Mouse (Mus musculus) heart, embryonic 14.5 days (tissue): ENCODE data around the gene Rph3al. TPM values are rescaled to one million over a fixed set of nuclear protein-coding genes. Genes with fewer than 3 reads are reported as not detected.
A peak's percentile ranks its signal among the peaks of the same experiment; 100 is the strongest.

Experiments used
- ATAC-seq: fragments of 200-750 bp; cut with Nextera tagmentation; 2 replicates; pipeline ENCODE4 v1.8.0; 2017; ENCODE audit warnings: low read depth, moderate TSS enrichment; ENCODE audit not compliant: insufficient number of reproducible peaks, insufficient read depth, low FRiP score
- H3K27ac ChIP-seq, 2 experiments: fragments of 200-500 bp in 1 of 2; fragments of 300-500 bp in 1 of 2; sonication (generic) in 1 of 2; replicated peaks in 1 of 2; 2 replicates each; pipeline ENCODE4 v1.5.1; 2012 to 2014; ENCODE audit warnings: low read depth in 2 of 2, low read length in 2 of 2, control low read depth in 1 of 2, mild to moderate bottlenecking in 1 of 2, mixed read lengths in 1 of 2; ENCODE audit not compliant: control insufficient read depth in 1 of 2, insufficient read depth in 1 of 2
- H3K27me3 ChIP-seq: fragments of 300-500 bp; sonication (generic); 2 replicates; pipeline ENCODE4 v1.6.1; 2014; ENCODE audit warnings: mild to moderate bottlenecking, low read length, control low read depth; ENCODE audit not compliant: control insufficient read depth, insufficient read depth
- H3K36me3 ChIP-seq: fragments of 300-500 bp; sonication (generic); 2 replicates; pipeline ENCODE4 v1.6.1; 2014; ENCODE audit warnings: mild to moderate bottlenecking, control low read depth, low read length, mixed read lengths; ENCODE audit not compliant: control insufficient read depth, insufficient read depth
- H3K4me1 ChIP-seq, 2 experiments: fragments of 200-500 bp in 1 of 2; fragments of 300-500 bp in 1 of 2; sonication (generic) in 1 of 2; 2 replicates each; pipeline ENCODE4 v1.6.1; 2012 to 2014; ENCODE audit warnings: low read length in 2 of 2, control low read depth in 1 of 2, mixed read lengths in 1 of 2; ENCODE audit not compliant: control insufficient read depth in 2 of 2, insufficient read depth in 2 of 2
- H3K4me2 ChIP-seq: fragments of 300-500 bp; sonication (generic); 2 replicates; pipeline ENCODE4 v1.6.1; 2014; ENCODE audit warnings: mild to moderate bottlenecking, low read length
- H3K4me3 ChIP-seq, 2 experiments: fragments of 200-500 bp in 1 of 2; fragments of 300-500 bp in 1 of 2; sonication (generic) in 1 of 2; 2 replicates each; pipeline ENCODE4 v1.5.1; 2012 to 2014; ENCODE audit warnings: low read length in 2 of 2, mild to moderate bottlenecking in 2 of 2, control low read depth in 1 of 2, low read depth in 1 of 2, moderate library complexity in 1 of 2; ENCODE audit not compliant: control insufficient read depth in 1 of 2, insufficient read depth in 1 of 2
- H3K9ac ChIP-seq: fragments of 300-500 bp; sonication (generic); 2 replicates; pipeline ENCODE4 v1.6.1; 2014; ENCODE audit warnings: mild to moderate bottlenecking, low read length
- H3K9me3 ChIP-seq: fragments of 300-500 bp; sonication (generic); 2 replicates; pipeline ENCODE4 v1.6.1; 2016; ENCODE audit warnings: low read length, control low read depth; ENCODE audit not compliant: control insufficient read depth
- WGBS: fragments of 180-500 bp; shearing (Covaris S2); extraction: QIAGEN DNeasy Blood & Tissue Kit; methylation state at CpG from one replicate; pipeline ENCODE4 v1.1.7; 2014; 5-methylcytosine and 5-hydroxymethylcytosine counted together
- polyA plus RNA-seq: library from polyadenylated mRNA; unstranded; fragments of >200 nt; fragmentation: Nextera tagmentation; extraction: Ambion mirVana; gene quantifications from 2 replicates; pipeline ENCODE4 v1.2.1, GENCODE M21; 2014

Rph3al gene
- polyA plus RNA-seq, 1 experiment from 2014 or later: 7.3 TPM

GRCm38 (mm10) chr11:75948789-75949188 lies 10.6 kb upstream of the Rph3al start:
- H3K4me1 ChIP-seq: peaks cover 22 to 29% of the 10 kb centered on the region in 2 experiments
- no peaks in the 10 kb centered on the region for H3K9me3 ChIP-seq
- no peak overlapping the region for H3K4me3 ChIP-seq
- 15% methylated on average over 3 of the region's 3 CpGs for WGBS
- peak overlapping the region; percentile 12 to 27; a peak in 2 of 4 replicates for H3K27ac ChIP-seq
- H3K27me3 ChIP-seq: no peaks in the 10 kb centered on the region
- ATAC-seq: no peak
- H3K4me2 ChIP-seq: no peak overlapping the region
- H3K36me3 ChIP-seq: no peaks in the 10 kb centered on the region
- no peak overlapping the region for H3K9ac ChIP-seq

DNA sequence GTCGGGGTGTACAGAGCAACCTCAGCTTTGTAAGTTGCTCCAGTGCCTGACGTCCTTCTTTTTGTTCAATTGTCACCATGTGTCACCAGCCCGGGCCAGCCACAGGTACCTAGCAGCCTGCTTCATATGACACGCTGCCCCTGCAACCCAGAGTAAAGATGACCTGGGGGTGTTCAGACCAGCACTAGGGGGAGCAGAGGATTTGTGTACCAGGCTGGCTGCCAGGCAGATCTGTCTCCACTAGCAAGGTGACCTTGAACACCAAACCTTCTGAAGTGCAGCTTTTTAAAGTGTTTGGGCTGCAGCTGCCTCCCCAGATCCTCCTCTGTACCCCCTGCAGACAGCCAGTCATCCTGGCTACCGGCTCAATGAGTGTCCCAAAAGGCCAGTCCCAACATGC lies 9.0 kb upstream of the Rph3al start:
- ATAC-seq: no peak
- Histone ChIP-seq H3K27me3 (no peaks in the 10 kb centered on the region), H3K4me1 (peaks cover 22 to 29% of the 10 kb centered on the region in 2 experiments), H3K4me2 (no peak overlapping the region), H3K9ac (no peak overlapping the region), H3K27ac (peak overlapping the region; percentile 71), H3K36me3 (no peaks in the 10 kb centered on the region), H3K9me3 (no peaks in the 10 kb centered on the region), H3K4me3 (no peak overlapping the region)
- WGBS: 26% methylated on average over 5 of the region's 5 CpGs

GRCm38 (mm10) chr11:75945805-75946450 lies 7.7 kb upstream of the Rph3al start:
- ATAC-seq: peak; percentile 66; the same call in 1 of the 2 replicates
- H3K27ac ChIP-seq: peak overlapping the region; percentile 52 to 71

GRCm38 (mm10) chr11:75937370-75937871 lies 808 bp downstream of the Rph3al start:
- H3K9ac ChIP-seq: peak overlapping the region; percentile 59
- peak overlapping the region; percentile 17 to 41 for H3K4me3 ChIP-seq
- no peaks in the 10 kb centered on the region for H3K9me3 ChIP-seq
- peaks cover 38 to 46% of the 10 kb centered on the region in 2 experiments for H3K4me1 ChIP-seq
- WGBS: 5% methylated on average over 6 of the region's 6 CpGs
- ATAC-seq: peak; percentile 74
- peak overlapping the region; percentile 56 for H3K4me2 ChIP-seq
- H3K36me3 ChIP-seq: no peaks in the 10 kb centered on the region
- H3K27ac ChIP-seq: peak overlapping the region; percentile 83 to 92
- no peaks in the 10 kb centered on the region for H3K27me3 ChIP-seq

More at GRCm38 (mm10) chr11:75945805-75946450, 7.7 kb upstream of the Rph3al start:
- Histone ChIP-seq H3K36me3 (no peaks in the 10 kb centered on the region), H3K4me3 (no peak overlapping the region), H3K9me3 (no peaks in the 10 kb centered on the region), H3K4me2 (no peak overlapping the region), H3K9ac (no peak overlapping the region), H3K27me3 (no peaks in the 10 kb centered on the region), H3K4me1 (peaks cover 22 to 29% of the 10 kb centered on the region in 2 experiments)
- WGBS: 19% methylated on average over 9 of the region's 9 CpGs

- Histone ChIP-seq H3K9me3 (no peaks in the 10 kb centered on the region), H3K36me3 (no peaks in the 10 kb centered on the region), H3K4me2 (peak overlapping the region; percentile 13), H3K27me3 (no peaks in the 10 kb centered on the region), H3K9ac (peak overlapping the region; percentile 30; the same call in 1 of the 2 replicates), H3K4me1 (peaks cover 41 to 46% of the 10 kb centered on the region in 2 experiments), H3K4me3 (no peak overlapping the region), H3K27ac (peak overlapping the region; percentile 51 to 83)
- ATAC-seq: peak; percentile 74
- WGBS: 43% methylated on average over 7 of the region's 7 CpGs
Measured at GRCm38 (mm10) chr11:75935819-75936430, 2.3 kb downstream of the Rph3al start.

DNA sequence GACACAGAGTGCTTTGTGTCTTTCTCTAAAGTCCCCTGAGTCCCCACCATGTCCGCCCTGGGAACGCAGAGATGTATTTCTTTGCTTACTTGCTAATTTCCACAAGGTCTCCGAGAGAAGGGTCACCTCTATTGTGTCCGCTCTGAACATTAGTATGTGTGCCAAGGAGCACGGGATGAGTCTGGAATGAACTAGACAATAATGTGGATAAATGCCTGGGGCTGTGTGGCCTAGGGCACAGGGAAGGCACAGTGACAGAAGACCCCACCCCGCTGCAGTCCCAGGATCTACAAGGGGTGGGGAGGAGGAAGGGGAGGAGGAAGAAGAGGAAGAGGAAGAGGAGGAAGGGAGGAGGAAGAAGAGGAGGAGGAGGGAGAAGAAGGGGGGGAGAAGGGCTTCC lies 3.8 kb downstream of the Rph3al start:
- peaks cover 41 to 45% of the 10 kb centered on the region in 2 experiments for H3K4me1 ChIP-seq
- H3K4me2 ChIP-seq: no peak overlapping the region
- peak overlapping the region; percentile 27 to 83; a peak in 1 of 4 replicates for H3K27ac ChIP-seq
- H3K9ac ChIP-seq: no peak overlapping the region; the same call in 1 of the 2 replicates
- WGBS: 70% methylated on average over 6 of the region's 6 CpGs
- H3K27me3 ChIP-seq: no peaks in the 10 kb centered on the region
- no peak for ATAC-seq
- no peak overlapping the region for H3K4me3 ChIP-seq
- no peaks in the 10 kb centered on the region for H3K36me3 ChIP-seq
- H3K9me3 ChIP-seq: no peaks in the 10 kb centered on the region

GRCm38 (mm10) chr11:75933371-75933770 lies 4.9 kb downstream of the Rph3al start:
- 81% methylated on average over 5 of the region's 5 CpGs for WGBS
- Histone ChIP-seq H3K4me1 (peaks cover 32 to 34% of the 10 kb centered on the region in 2 experiments), H3K4me3 (no peak overlapping the region)

More at GRCm38 (mm10) chr11:75933371-75933770, 4.9 kb downstream of the Rph3al start:
- Histone ChIP-seq H3K36me3 (no peaks in the 10 kb centered on the region), H3K4me2 (no peak overlapping the region), H3K27me3 (no peaks in the 10 kb centered on the region), H3K9me3 (no peaks in the 10 kb centered on the region), H3K27ac (no peak overlapping the region), H3K9ac (no peak overlapping the region)
- no peak for ATAC-seq
